Mouse (Mus musculus) heart, embryonic 12.5 days (tissue): ENCODE measurements around the gene Gnaz. TPM values are rescaled to one million over a fixed set of nuclear protein-coding genes. Genes with fewer than 3 reads are reported as not detected.

Source experiments
- ATAC-seq: fragments of 200-750 bp; cut with Nextera tagmentation; 2 replicates; pipeline ENCODE4 v1.8.0; 2017; ENCODE audit warnings: moderate TSS enrichment, moderate library complexity; ENCODE audit not compliant: insufficient number of reproducible peaks, low FRiP score
- H3K27ac ChIP-seq: fragments of 300-500 bp; sonication (generic); 2 replicates; pipeline ENCODE4 v1.5.1; 2016; ENCODE audit warnings: mild to moderate bottlenecking, moderate library complexity; ENCODE audit not compliant: poor library complexity, severe bottlenecking
- H3K27me3 ChIP-seq: fragments of 300-500 bp; sonication (generic); replicated peaks from 2 replicates; pipeline ENCODE4 v1.6.1; 2016; ENCODE audit warnings: mild to moderate bottlenecking, moderate library complexity
- H3K36me3 ChIP-seq: fragments of 300-500 bp; sonication (generic); 2 replicates; pipeline ENCODE4 v1.6.1; 2016; ENCODE audit warnings: mild to moderate bottlenecking, moderate library complexity
- H3K4me1 ChIP-seq: fragments of 300-500 bp; sonication (generic); replicated peaks from 2 replicates; pipeline ENCODE4 v1.6.1; 2016; ENCODE audit warnings: mild to moderate bottlenecking
- H3K4me2 ChIP-seq: fragments of 300-500 bp; sonication (generic); 2 replicates; pipeline ENCODE4 v1.6.1; 2016; ENCODE audit warnings: mild to moderate bottlenecking, moderate library complexity
- H3K4me3 ChIP-seq: fragments of 300-500 bp; sonication (generic); 2 replicates; pipeline ENCODE4 v1.5.1; 2016; ENCODE audit warnings: mild to moderate bottlenecking
- H3K9ac ChIP-seq: fragments of 300-500 bp; sonication (generic); 2 replicates; pipeline ENCODE4 v1.6.1; 2016; ENCODE audit warnings: mild to moderate bottlenecking, moderate library complexity
- H3K9me3 ChIP-seq: fragments of 300-500 bp; sonication (generic); replicated peaks from 2 replicates; pipeline ENCODE4 v1.6.1; 2016; ENCODE audit warnings: mild to moderate bottlenecking, moderate library complexity
- WGBS: fragments of 180-500 bp; shearing (Covaris S2); methylation state at CpG from one replicate; pipeline ENCODE4 v1.1.7; 2016; 5-methylcytosine and 5-hydroxymethylcytosine counted together
- polyA plus RNA-seq: library from polyadenylated mRNA; unstranded; fragments of >200 nt; fragmentation: Nextera tagmentation; extraction: Ambion mirVana; gene quantifications from 2 replicates; pipeline ENCODE4 v1.2.1, GENCODE M21; 2016

Gnaz gene
- polyA plus RNA-seq, 1 experiment from 2014 or later, result 1.6 TPM

DNA sequence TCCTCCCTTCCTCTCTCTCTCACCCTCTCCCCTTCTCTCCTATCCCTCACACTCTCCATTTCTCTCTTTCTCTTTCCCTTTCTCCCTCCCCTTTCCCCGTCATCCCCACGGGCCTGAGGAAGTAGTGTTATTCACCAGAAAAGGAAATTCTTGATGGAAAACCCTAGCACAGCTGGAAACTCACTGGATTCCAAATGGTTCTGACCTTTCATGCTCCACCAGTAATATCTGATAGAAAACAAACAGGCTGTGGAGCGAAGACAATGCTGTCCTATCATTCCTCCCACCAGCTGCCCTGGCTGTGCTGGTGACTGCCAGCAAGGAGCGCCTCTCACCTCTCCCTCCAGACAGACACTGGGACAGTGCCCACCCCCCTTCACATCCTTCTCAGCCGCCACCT lies 27.9 kb downstream of the Gnaz start:
- Histone ChIP-seq H3K4me3 (peak overlapping the region; percentile 28), H3K9ac (no peak overlapping the region), H3K27me3 (peaks cover 34% of the 10 kb centered on the region), H3K27ac (no peak overlapping the region), H3K4me2 (peak overlapping the region; percentile 71), H3K36me3 (no peaks in the 10 kb centered on the region), H3K9me3 (peaks cover 6% of the 10 kb centered on the region), H3K4me1 (peaks cover 36% of the 10 kb centered on the region)
- peak; percentile 40; the same call in 1 of the 2 replicates for ATAC-seq
- 16% methylated on average over 5 of the region's 5 CpGs for WGBS

DNA sequence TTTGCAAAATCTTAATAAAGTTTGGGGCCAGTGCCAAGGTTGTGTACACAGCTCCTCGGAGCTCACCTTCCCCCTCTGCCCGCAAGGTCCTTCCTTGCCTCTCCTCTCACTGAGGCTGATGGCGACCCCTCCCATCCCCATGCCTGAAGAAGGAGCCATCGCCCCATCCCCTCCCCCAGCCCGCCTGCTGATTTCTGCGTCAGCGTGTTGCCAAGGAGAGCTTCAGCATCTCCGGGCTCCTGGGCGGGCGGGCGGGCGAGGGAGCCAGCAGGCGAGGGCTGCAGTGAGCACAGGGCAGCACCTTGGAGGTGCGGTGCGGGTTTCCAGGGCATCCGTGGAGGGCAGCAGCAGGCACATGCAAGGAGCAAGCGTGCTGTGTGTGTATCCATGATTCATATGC lies 28.4 kb downstream of the Gnaz start:
- H3K27me3 ChIP-seq, result peaks cover 34% of the 10 kb centered on the region
- H3K4me3 ChIP-seq, result peak overlapping the region; percentile 28
- no peaks in the 10 kb centered on the region for H3K36me3 ChIP-seq
- H3K27ac ChIP-seq, result no peak overlapping the region
- WGBS, result 7% methylated on average over 17 of the region's 17 CpGs
- H3K9me3 ChIP-seq, result peaks cover 6% of the 10 kb centered on the region
- 0 out of 2 replicates have a peak, but pooled peaks have one; percentile 16 for ATAC-seq
- peak overlapping the region; percentile 71 for H3K4me2 ChIP-seq
- H3K4me1 ChIP-seq, result peaks cover 36% of the 10 kb centered on the region
- H3K9ac ChIP-seq, result peak overlapping the region; percentile 53

DNA sequence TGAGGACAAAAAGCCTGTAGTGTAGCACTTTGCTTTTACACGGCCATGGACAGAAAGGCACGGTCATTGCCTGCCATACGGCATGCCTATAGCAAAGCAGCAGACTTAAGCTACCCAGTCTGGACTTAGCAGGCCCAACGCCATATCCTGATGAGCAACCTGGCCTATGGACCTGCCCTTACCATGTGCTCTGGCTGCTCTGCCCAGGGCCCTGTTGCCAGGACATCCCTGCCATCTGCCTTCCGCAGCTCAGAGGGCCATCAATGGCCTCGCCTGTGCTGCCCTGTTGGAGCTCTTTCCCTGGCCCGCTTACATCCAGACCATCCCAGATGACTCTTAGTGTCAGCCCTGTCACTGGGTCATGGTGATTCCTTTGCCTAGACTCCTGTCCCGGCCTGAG lies 34.4 kb downstream of the Gnaz start:
- H3K27me3 ChIP-seq, result peaks cover 23% of the 10 kb centered on the region; the same call in 1 of the 2 replicates
- no peak overlapping the region for H3K27ac ChIP-seq
- 89% methylated on average over 8 of the region's 8 CpGs for WGBS
- no peak overlapping the region for H3K4me3 ChIP-seq
- H3K4me1 ChIP-seq, result peaks cover 8% of the 10 kb centered on the region; the same call in 1 of the 2 replicates
- H3K36me3 ChIP-seq, result no peaks in the 10 kb centered on the region
- H3K4me2 ChIP-seq, result no peak overlapping the region
- ATAC-seq, result no peak
- no peaks in the 10 kb centered on the region for H3K9me3 ChIP-seq
- no peak overlapping the region for H3K9ac ChIP-seq

DNA sequence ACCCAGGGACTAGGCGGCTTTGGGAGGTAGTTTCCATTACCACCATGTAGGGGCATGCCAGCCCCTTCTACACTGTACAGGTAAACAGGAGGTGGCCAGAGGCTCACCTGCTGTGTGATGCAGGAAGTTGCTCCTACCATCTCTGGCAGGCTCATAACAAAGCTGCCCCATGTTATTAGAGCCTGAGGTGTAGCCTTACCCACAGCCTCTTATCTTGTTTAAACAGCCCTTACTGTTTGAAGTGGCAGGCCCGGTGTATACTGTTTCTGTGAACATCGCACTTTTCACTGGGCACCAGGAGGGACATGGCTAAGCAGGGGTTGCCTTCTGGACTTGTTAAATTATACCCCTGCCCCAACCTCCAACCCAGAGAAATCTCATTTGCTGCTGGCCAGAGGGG lies 37.1 kb downstream of the Gnaz start:
- 40% methylated on average over 3 of the region's 3 CpGs for WGBS
- Histone ChIP-seq H3K4me3 (no peak overlapping the region), H3K9me3 (no peaks in the 10 kb centered on the region), H3K4me1 (0 out of 2 replicates have a peak, but pooled peaks cover 16% of the 10 kb centered on the region), H3K9ac (no peak overlapping the region), H3K4me2 (no peak overlapping the region), H3K27me3 (peaks cover 28% of the 10 kb centered on the region), H3K36me3 (no peaks in the 10 kb centered on the region), H3K27ac (no peak overlapping the region)
- ATAC-seq, result no peak

DNA sequence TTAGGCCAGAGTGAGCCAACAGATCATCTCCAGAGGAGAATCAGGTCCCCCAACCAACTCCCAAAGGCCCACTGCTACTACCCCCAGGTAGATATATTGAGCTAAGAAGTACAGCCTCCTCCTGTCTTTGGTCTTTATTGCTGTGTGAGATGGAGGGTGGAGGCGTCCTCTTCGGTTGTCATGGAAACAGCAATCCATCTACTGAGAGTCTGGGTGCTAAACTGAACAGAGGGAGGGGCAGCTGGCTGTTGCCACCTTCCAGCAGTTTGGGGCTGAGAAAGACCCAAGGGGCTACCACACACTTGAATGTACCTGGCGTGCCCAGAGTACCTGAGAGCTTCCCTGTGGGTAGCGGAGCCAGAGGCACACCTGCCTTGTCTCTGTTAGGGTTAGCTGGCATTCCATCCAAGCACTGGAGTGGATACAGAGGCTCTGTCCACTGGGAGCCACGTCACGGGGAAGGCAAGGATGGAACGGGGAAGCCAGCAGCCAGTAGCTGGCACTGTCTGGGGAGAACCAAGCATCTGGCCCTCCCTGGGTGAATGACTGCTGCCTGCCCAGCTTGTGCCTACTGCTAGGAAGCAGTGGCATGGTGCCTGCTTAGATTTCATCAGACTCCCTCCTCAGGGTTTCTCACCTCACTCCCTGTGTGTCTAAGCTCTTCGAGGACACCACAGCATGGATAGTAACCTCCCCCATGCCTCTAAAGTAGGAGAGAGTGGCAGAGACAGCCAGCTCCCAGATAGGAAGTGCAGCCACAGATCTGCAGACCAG lies 40.1 kb downstream of the Gnaz start:
- no peak overlapping the region for H3K27ac ChIP-seq
- H3K9ac ChIP-seq, result no peak overlapping the region
- H3K4me3 ChIP-seq, result no peak overlapping the region
- no peaks in the 10 kb centered on the region for H3K9me3 ChIP-seq
- WGBS, result 57% methylated on average over 8 of the region's 8 CpGs
- H3K36me3 ChIP-seq, result no peaks in the 10 kb centered on the region
- 0 out of 2 replicates have a peak, but pooled peaks cover 16% of the 10 kb centered on the region for H3K4me1 ChIP-seq
- no peak for ATAC-seq
- H3K4me2 ChIP-seq, result no peak overlapping the region
- peaks cover 26% of the 10 kb centered on the region for H3K27me3 ChIP-seq

DNA sequence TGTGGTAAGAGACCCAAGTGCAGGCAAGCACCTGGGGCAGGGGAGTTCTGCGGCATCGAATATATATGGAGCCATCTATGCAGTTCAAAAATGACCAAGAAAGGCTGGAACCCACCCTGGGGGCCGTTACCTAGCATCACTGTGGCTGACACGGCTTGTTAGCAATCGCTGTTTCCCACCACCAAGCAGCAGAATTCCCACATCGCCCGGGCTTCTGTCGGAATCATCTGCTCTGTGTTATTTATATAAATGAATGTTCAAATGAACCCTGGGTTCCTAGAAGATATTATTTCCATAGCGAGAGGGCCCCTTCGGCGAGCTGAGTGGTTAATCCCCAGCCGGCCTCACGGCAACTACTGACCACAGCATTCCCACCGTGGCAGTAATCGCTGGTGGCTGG lies 43.7 kb downstream of the Gnaz start:
- H3K27me3 ChIP-seq, result peaks cover 21% of the 10 kb centered on the region
- H3K4me1 ChIP-seq, result 0 out of 2 replicates have a peak, but pooled peaks cover 9% of the 10 kb centered on the region
- ATAC-seq, result no peak
- H3K27ac ChIP-seq, result no peak overlapping the region
- 86% methylated on average over 15 of the region's 15 CpGs for WGBS
- H3K4me2 ChIP-seq, result no peak overlapping the region
- no peaks in the 10 kb centered on the region for H3K9me3 ChIP-seq
- no peaks in the 10 kb centered on the region for H3K36me3 ChIP-seq
- H3K9ac ChIP-seq, result no peak overlapping the region
- H3K4me3 ChIP-seq, result no peak overlapping the region

DNA sequence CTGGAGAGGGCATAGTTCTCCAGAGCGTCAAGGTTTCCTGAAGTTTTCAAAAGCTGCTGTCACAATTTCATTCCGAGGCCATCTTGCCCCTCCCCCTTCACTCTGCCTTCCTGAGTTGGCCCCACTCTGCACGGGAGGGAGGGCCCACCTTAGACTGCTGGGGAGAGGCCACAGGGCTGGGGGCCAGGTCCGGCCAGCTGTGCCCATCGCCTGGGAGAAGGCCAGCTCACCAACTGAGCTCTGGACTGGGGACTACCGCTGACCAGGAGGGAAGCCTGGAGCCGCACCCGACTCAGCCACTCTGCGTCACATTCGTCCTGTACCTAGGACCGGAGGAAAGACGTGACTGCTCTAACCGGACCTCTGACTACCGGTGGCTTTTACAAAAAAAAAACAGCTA lies 48.5 kb downstream of the Gnaz start:
- Histone ChIP-seq H3K27me3 (peaks cover 5% of the 10 kb centered on the region; the same call in 1 of the 2 replicates), H3K36me3 (no peaks in the 10 kb centered on the region), H3K4me1 (no peaks in the 10 kb centered on the region), H3K9me3 (no peaks in the 10 kb centered on the region), H3K4me3 (no peak overlapping the region), H3K27ac (no peak overlapping the region), H3K4me2 (no peak overlapping the region), H3K9ac (no peak overlapping the region)
- ATAC-seq, result no peak
- WGBS, result 72% methylated on average over 14 of the region's 14 CpGs

DNA sequence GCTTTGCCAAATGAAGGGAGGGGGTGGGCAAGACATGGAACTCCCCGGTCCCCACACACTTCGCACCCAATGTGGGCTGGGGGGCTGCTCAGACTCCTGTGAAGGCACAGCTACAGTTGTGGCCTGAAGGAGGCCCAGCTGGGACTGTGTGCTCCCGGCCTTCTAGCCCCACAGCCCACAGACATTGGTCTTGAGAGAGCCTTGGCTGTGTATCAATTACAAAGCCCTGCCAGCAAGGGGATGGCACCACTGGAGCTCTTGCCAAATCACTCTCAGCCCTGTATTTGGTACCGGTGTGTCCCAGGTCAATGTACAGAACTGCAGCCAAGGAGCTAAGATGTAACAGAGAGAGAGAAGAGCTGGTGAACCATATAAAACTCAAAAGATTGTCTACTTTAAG lies 49.5 kb downstream of the Gnaz start:
- ATAC-seq, result no peak
- Histone ChIP-seq H3K4me2 (no peak overlapping the region), H3K27ac (no peak overlapping the region), H3K27me3 (peaks cover 9% of the 10 kb centered on the region), H3K36me3 (no peaks in the 10 kb centered on the region), H3K9ac (no peak overlapping the region), H3K4me3 (no peak overlapping the region), H3K9me3 (no peaks in the 10 kb centered on the region), H3K4me1 (no peaks in the 10 kb centered on the region)
- 88% methylated on average over 4 of the region's 4 CpGs for WGBS

DNA sequence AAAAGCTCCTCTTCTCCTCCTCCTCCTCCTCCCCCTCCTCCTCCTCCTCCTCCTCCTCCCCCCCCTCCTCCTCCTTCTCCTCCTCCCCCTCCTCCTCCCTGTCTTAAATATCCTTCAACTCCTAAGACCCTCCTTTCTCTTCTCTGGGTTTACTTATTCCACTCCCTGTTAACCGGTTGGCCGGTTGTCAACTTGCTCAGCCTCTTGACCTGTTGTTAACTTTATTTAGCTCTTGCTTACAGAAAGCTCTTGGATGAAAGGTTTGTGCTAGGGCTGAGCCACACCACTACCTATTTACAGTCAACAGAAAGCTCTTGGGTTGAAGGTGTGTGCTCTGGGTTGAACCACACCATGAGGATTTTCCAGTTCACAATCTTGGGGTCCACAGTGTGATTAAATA lies 53.3 kb downstream of the Gnaz start:
- Histone ChIP-seq H3K9me3 (0 out of 2 replicates have a peak, but pooled peaks cover 9% of the 10 kb centered on the region), H3K4me2 (no peak overlapping the region)
- WGBS, result 62% methylated on average over 2 of the region's 2 CpGs

DNA sequence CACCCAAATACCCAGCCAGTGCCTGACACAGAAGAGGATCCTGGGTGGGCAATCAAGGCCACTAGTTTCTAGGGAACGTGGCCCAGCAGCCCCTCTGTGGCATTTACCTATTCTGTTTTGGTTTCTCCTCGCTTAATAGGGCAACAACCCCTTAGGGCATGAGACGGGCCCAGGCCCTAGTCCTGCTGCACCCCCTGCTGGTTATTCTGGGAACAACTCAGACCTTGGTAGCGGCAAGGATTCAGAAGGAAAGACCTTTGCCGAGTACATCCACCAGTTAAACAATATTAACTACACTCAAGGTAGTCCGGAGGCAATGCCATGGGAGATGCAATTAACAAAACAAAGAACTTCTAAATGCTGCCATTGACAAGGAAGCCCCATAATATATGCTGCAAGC lies 54.2 kb downstream of the Gnaz start:
- Histone ChIP-seq H3K36me3 (no peaks in the 10 kb centered on the region), H3K9ac (no peak overlapping the region), H3K27me3 (peaks cover 7% of the 10 kb centered on the region; the same call in 1 of the 2 replicates), H3K27ac (no peak overlapping the region), H3K4me3 (no peak overlapping the region), H3K4me1 (no peaks in the 10 kb centered on the region), H3K4me2 (no peak overlapping the region), H3K9me3 (0 out of 2 replicates have a peak, but pooled peaks cover 9% of the 10 kb centered on the region)
- WGBS, result 11% methylated on average over 6 of the region's 6 CpGs
- no peak for ATAC-seq

More for the DNA sequence above, 53.3 kb downstream of the Gnaz start:
- Histone ChIP-seq H3K4me1 (no peaks in the 10 kb centered on the region), H3K27me3 (peaks cover 7% of the 10 kb centered on the region; the same call in 1 of the 2 replicates), H3K36me3 (no peaks in the 10 kb centered on the region), H3K27ac (no peak overlapping the region), H3K9ac (no peak overlapping the region), H3K4me3 (no peak overlapping the region)
- ATAC-seq, result no peak

DNA sequence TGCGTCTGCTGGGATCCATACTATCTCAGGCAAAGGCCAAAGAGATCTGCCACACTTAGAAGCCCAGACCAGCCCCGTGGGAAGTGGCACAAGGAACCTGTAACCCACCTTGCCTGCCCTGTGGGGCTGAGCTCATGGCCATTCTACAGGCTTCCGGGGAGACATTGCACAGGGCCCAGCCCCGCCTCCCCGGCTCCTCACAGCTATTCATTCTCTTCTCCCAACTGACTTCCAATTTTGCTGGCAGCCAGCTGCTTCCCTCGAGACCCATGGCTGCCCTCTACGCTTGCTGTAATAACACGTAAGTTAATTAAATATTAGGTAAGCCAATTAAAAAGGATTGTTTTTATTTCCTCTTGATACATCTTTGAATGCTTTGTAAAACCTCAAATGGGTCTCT lies 59.5 kb downstream of the Gnaz start:
- Histone ChIP-seq H3K4me3 (no peak overlapping the region), H3K9me3 (0 out of 2 replicates have a peak, but pooled peaks cover 9% of the 10 kb centered on the region)
- 70% methylated on average over 8 of the region's 8 CpGs for WGBS

More for the DNA sequence above, 59.5 kb downstream of the Gnaz start:
- H3K27ac ChIP-seq, result no peak overlapping the region
- ATAC-seq, result no peak
- no peaks in the 10 kb centered on the region for H3K36me3 ChIP-seq
- H3K27me3 ChIP-seq, result peaks cover 3% of the 10 kb centered on the region; the same call in 1 of the 2 replicates
- H3K9ac ChIP-seq, result no peak overlapping the region
- H3K4me1 ChIP-seq, result no peaks in the 10 kb centered on the region
- no peak overlapping the region for H3K4me2 ChIP-seq
